Mouse (Mus musculus): ENCODE data around the gene Vps35l.

Gene Vps35l

DNA sequence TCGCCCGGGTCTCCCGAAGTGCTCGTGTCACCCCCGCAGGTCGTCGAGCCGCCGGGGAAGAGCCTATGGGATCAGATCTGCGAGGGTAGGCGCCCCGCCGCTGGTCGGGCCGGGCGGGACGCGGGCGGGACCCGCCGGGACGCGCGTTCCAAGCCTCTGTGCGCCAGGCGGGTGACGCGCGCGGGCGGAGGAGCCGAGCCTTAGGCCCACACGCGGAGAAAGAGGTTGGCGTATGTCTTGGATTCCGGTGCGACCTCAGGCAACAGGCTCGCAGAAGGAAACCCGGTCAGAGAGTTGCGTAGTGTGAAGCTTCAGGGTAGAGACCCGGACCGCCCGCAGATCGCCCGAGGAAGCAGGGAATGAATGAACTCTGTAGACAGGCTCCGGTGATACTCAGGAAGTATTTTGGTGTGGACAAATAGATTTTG is 115.9 kb downstream of the Vps35l start, which contains the start of gene Knop1:
Knop1 (minus strand) TSS at position 378 of the 428 bp plus-strand sequence.
- in situ Hi-C loops (cut with MboI): no loop called here

GRCm38 (mm10) chr7:118858640-118859039 is 118.6 kb downstream of the Vps35l start:
- in situ Hi-C loops (cut with MboI): no loop called here

GRCm38 (mm10) chr7:118865362-118865761 is 125.3 kb downstream of the Vps35l start:
- in situ Hi-C loops (cut with MboI): no loop called here

DNA sequence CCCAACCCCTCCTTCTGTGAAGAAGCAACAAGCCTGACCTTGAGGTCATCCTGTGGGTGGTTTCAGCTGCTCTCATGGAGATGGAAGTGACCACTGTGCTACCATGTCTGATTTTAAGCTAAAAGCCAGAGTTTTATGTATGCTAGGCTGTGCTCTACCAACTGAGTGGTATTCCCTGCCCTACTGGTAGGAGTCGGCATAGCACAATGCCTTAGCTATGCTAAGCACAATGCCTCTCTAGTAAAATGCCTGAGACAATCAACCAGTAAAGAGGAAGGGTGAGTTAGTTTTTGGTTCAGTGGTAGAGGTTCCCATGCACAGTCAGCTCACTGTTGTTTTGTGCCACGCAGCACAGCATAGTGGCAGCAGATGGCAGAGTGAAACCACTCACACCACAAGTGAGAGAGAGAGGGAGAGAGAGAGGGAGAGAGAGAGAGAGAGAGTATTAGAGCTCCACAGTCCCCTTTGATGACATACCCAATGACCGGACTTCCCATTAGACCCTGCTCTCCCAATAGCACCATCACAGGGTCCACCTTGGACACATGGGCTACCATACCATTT is 139.5 kb downstream of the Vps35l start:
- in situ Hi-C loops (cut with MboI): no loop called here

- in situ Hi-C loops (cut with MboI): no loop called here
These were observed 143.9 kb downstream of the Vps35l start for GRCm38 (mm10) chr7:118883957-118884356.

DNA sequence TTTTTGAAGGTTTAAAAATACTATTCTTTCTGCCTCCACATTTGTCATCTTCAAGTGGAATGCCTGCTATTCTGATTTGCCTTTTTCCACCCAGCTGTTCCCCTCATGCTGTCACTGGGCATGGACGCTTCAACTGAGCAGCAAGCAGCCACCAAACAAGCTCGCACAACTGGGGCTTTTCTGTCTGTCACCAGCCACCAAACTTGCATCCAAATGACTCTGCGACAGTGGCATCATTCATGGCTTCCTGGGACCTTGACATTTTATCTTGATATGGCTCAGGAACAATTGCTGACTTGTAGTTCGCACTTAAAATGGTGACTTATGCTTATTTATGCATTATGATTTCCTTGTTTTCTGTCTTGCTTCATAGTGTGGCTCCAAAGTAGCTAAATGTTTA is 144.9 kb downstream of the Vps35l start:
- in situ Hi-C loops (cut with MboI): no loop called here

GRCm38 (mm10) chr7:118887303-118888055 is 147.5 kb downstream of the Vps35l start:
- in situ Hi-C loops (cut with MboI): no loop called here

- in situ Hi-C loops (cut with MboI): no loop called here
These were observed 149.1 kb downstream of the Vps35l start for GRCm38 (mm10) chr7:118889046-118889680.

Measured in mature B cell (primary cell).